ENCODE assay signal across 16 mouse cellular contexts in the genomic region with DNA sequence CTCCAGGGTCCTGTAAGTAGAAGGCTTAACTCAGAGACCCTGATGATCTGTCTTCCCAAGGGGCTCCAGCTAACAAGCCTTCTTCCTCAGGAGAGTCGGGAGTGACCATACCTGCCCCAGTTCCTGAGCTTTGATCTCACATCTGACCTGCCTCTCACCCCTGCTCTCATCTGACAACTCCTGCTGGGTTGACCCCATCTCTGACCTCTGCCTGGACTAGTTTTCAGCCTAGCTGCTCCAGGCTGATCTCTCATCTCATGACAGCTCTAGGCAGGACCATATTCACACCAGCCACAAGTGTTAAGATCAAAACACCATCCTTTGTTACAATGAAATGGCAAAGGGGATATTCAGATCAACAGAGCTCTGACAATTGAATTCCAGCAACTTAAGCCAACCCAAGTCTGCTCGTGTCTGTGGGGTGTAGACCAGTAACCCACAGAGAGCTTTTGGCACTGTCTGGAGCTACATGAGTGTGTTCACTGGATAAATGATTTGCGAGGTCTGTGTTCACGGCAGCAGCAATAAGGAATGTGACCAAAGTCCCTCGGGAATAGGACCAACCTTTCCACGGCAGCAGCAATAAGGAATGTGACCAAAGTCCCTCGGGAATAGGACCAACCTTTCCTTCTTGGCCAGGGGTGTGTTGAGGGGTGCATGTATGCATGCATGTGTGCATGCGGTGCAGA. TPM values are rescaled to one million over a fixed set of nuclear protein-coding genes. Genes with fewer than 3 reads are reported as not detected.
DNase-seq lines count a peak whose midpoint lies in the region; ATAC-seq and TF ChIP-seq lines count a peak whose summit lies in the region.
"Had no signal": no experiment of that assay in that cellular context is flagged by ENCODE, and none has a peak within 500 bp of the region (broad histone marks: within the 10 kb centered on the region; RNA-seq: fewer than 3 reads in every experiment).

No protein-coding gene starts in this region.

- ATAC-seq in liver, embryonic 12.5 days = no peak
- ATAC-seq in intestine, embryonic 15.5 days = peak; percentile 67
- ATAC-seq in kidney, embryonic 16.5 days (ENCODE audit: low FRiP score, low TSS enrichment) = peak; percentile 65
- ATAC-seq: midbrain, embryonic 16.5 days had no signal

- H3K79me2 ChIP-seq in liver, adult 2 months (ENCODE audit: control insufficient read depth, insufficient read depth, low read length) = no peaks in the 10 kb centered on the region

- TF ChIP-seq CTCF in liver, adult 2 months (IDR thresholded peaks at IDR 0.05; ENCODE audit: low read depth, low read length) = no peak

- peak overlapping the region; percentile 58 for H3K27ac ChIP-seq in liver, adult 2 months (replicated peaks; ENCODE audit: insufficient read depth, low read depth, low read length)
- no peak overlapping the region for H3K27ac ChIP-seq in liver, embryonic 12.5 days
- no peak overlapping the region for H3K27ac ChIP-seq in intestine, embryonic 15.5 days
- H3K27ac ChIP-seq in kidney, embryonic 16.5 days (ENCODE audit: low read length) = peak overlapping the region; percentile 49
- H3K27ac ChIP-seq: embryonic facial prominence, embryonic 15.5 days; hindbrain, embryonic 12.5 days had no signal

- no peak overlapping the region for H3K9ac ChIP-seq in liver, adult 2 months (ENCODE audit: low read depth, low read length)
- no peak overlapping the region for H3K9ac ChIP-seq in liver, embryonic 12.5 days
- H3K9ac ChIP-seq in intestine, embryonic 15.5 days = no peak overlapping the region
- H3K9ac ChIP-seq in kidney, embryonic 16.5 days (replicated peaks; ENCODE audit: low read length) = no peak overlapping the region
- H3K9ac ChIP-seq: embryonic facial prominence, embryonic 15.5 days; hindbrain, embryonic 12.5 days had no signal

- no peak for TF ChIP-seq POLR2A in liver, adult 2 months (IDR thresholded peaks at IDR 0.05; ENCODE audit: extremely low read depth, insufficient read depth, low read length)

- H3K4me2 ChIP-seq in liver, embryonic 12.5 days = no peak overlapping the region
- no peak overlapping the region for H3K4me2 ChIP-seq in intestine, embryonic 15.5 days (replicated peaks)
- no peak overlapping the region for H3K4me2 ChIP-seq in kidney, embryonic 16.5 days (replicated peaks; ENCODE audit: low read depth, low read length)
- H3K4me2 ChIP-seq: embryonic facial prominence, embryonic 15.5 days; hindbrain, embryonic 12.5 days had no signal

- DNase-seq in liver, adult 2 months (ENCODE audit: extremely low read depth, low read depth, low spot score) = peak; percentile 91
- DNase-seq in yolk sac, embryonic 10.5 days (ENCODE audit: low spot score) = peak; percentile 80
- DNase-seq in ovary, postnatal 36 days (ENCODE audit: low spot score) = no peak
- no peak for DNase-seq in urinary bladder, adult 2 months (ENCODE audit: low spot score)
- DNase-seq: adrenal gland, postnatal 10 days; B cell, adult 2 months; cerebellum, adult 11-12 months; cerebellum, postnatal 36 days; gastrocnemius, postnatal 14 days; thymus, postnatal 36 days had no signal

- no peaks in the 10 kb centered on the region for H3K36me3 ChIP-seq in liver, adult 2 months (ENCODE audit: control insufficient read depth, insufficient read depth, low read length)
- H3K36me3 ChIP-seq in liver, embryonic 12.5 days = no peaks in the 10 kb centered on the region
- H3K36me3 ChIP-seq in intestine, embryonic 15.5 days = no peaks in the 10 kb centered on the region
- H3K36me3 ChIP-seq in kidney, embryonic 16.5 days (ENCODE audit: insufficient read depth, low read length) = no peaks in the 10 kb centered on the region
- H3K36me3 ChIP-seq: embryonic facial prominence, embryonic 15.5 days; hindbrain, embryonic 12.5 days had no signal

- no peak overlapping the region for H3K4me3 ChIP-seq in liver, adult 2 months (ENCODE audit: insufficient read depth, low read depth, low read length)
- H3K4me3 ChIP-seq in liver, embryonic 12.5 days = no peak overlapping the region
- no peak overlapping the region for H3K4me3 ChIP-seq in intestine, embryonic 15.5 days (replicated peaks)
- H3K4me3 ChIP-seq in kidney, embryonic 16.5 days (ENCODE audit: low read length) = no peak overlapping the region
- H3K4me3 ChIP-seq: embryonic facial prominence, embryonic 15.5 days; hindbrain, embryonic 12.5 days had no signal

- H3K27me3 ChIP-seq in liver, adult 2 months (ENCODE audit: control insufficient read depth, insufficient read depth, low read length) = no peaks in the 10 kb centered on the region
- H3K27me3 ChIP-seq in liver, embryonic 12.5 days (replicated peaks) = no peaks in the 10 kb centered on the region; the same call in 1 of the 2 replicates
- H3K27me3 ChIP-seq in intestine, embryonic 15.5 days (replicated peaks) = no peaks in the 10 kb centered on the region
- no peaks in the 10 kb centered on the region for H3K27me3 ChIP-seq in kidney, embryonic 16.5 days (ENCODE audit: insufficient read depth, low read length)
- H3K27me3 ChIP-seq: embryonic facial prominence, embryonic 15.5 days; hindbrain, embryonic 12.5 days had no signal

- peaks cover 14% of the 10 kb centered on the region for H3K4me1 ChIP-seq in liver, adult 2 months (ENCODE audit: control insufficient read depth, insufficient read depth, low read length)
- peaks cover 13% of the 10 kb centered on the region for H3K4me1 ChIP-seq in liver, embryonic 12.5 days
- H3K4me1 ChIP-seq in intestine, embryonic 15.5 days (replicated peaks) = peaks cover 21% of the 10 kb centered on the region
- H3K4me1 ChIP-seq in kidney, embryonic 16.5 days (ENCODE audit: insufficient read depth, low read length) = peaks cover 45% of the 10 kb centered on the region

- 21% methylated on average over 8 of the region's 8 CpGs for WGBS in liver, adult 2 months
- WGBS in liver, embryonic 12.5 days (ENCODE audit: insufficient replicate concordance) = 54% methylated on average over 8 of the region's 8 CpGs
- WGBS in intestine, embryonic 15.5 days = 42% methylated on average over 8 of the region's 8 CpGs
- 39% methylated on average over 8 of the region's 8 CpGs for WGBS in kidney, embryonic 16.5 days

- H3K9me3 ChIP-seq in liver, embryonic 12.5 days (replicated peaks) = no peaks in the 10 kb centered on the region
- no peaks in the 10 kb centered on the region for H3K9me3 ChIP-seq in intestine, embryonic 15.5 days
- no peaks in the 10 kb centered on the region for H3K9me3 ChIP-seq in kidney, embryonic 16.5 days (ENCODE audit: low read length)
- H3K9me3 ChIP-seq: embryonic facial prominence, embryonic 15.5 days; hindbrain, embryonic 12.5 days had no signal

RNA-seq across cellular contexts. Expression of a gene that starts 5.8 kb away (rescaled TPM):
- total RNA-seq in liver, adult 2 months (2014; rRNA removed) = 7.7 and 12.6 TPM in 2 replicates
- 28.7 and 32.3 TPM in 2 replicates for polyA plus RNA-seq in liver, adult 2 months (2012; rRNA removed)
- polyA plus RNA-seq in liver, embryonic 12.5 days (2016; fragmentation: Nextera tagmentation; extraction: Ambion mirVana) = 30.9 and 33.2 TPM in 2 replicates
- 39.2 and 42.3 TPM in 2 replicates for polyA plus RNA-seq in intestine, embryonic 15.5 days (2015; fragmentation: Nextera tagmentation; extraction: Ambion mirVana)
- polyA plus RNA-seq in kidney, embryonic 16.5 days (2015; fragmentation: Nextera tagmentation; extraction: Ambion mirVana) = 19.4 and 21.4 TPM in 2 replicates
- 68.5 and 77.5 TPM in 2 replicates for polyA plus RNA-seq in urinary bladder, adult 2 months (2012; rRNA removed)

RNA-seq across cellular contexts. Expression of a gene that starts 30.3 kb away (rescaled TPM):
- 4.2 and 4.9 TPM in 2 replicates for total RNA-seq in liver, adult 2 months (2014; rRNA removed)
- polyA plus RNA-seq in liver, adult 2 months (2012; rRNA removed) = 3.1 and 5.5 TPM in 2 replicates
- 1.4 and 1.5 TPM in 2 replicates for polyA plus RNA-seq in liver, embryonic 12.5 days (2016; fragmentation: Nextera tagmentation; extraction: Ambion mirVana)
- polyA plus RNA-seq in intestine, embryonic 15.5 days (2015; fragmentation: Nextera tagmentation; extraction: Ambion mirVana) = 2.2 and 2.4 TPM in 2 replicates
- polyA plus RNA-seq in kidney, embryonic 16.5 days (2015; fragmentation: Nextera tagmentation; extraction: Ambion mirVana) = 3.5 and 4.3 TPM in 2 replicates
- 5.0 and 6.9 TPM in 2 replicates for polyA plus RNA-seq in urinary bladder, adult 2 months (2012; rRNA removed)
- total RNA-seq: gastrocnemius, postnatal 14 days had no signal

RNA-seq across cellular contexts. Expression of a gene that starts 38.8 kb away (rescaled TPM):
- 1.4 and 1.7 TPM in 2 replicates for total RNA-seq in liver, adult 2 months (2014; rRNA removed)
- 1.0 and 1.2 TPM in 2 replicates for polyA plus RNA-seq in liver, adult 2 months (2012; rRNA removed)
- 1.7 and 1.8 TPM in 2 replicates for polyA plus RNA-seq in liver, embryonic 12.5 days (2016; fragmentation: Nextera tagmentation; extraction: Ambion mirVana)
- 2.5 and 3.5 TPM in 2 replicates for polyA plus RNA-seq in intestine, embryonic 15.5 days (2015; fragmentation: Nextera tagmentation; extraction: Ambion mirVana)
- polyA plus RNA-seq in kidney, embryonic 16.5 days (2015; fragmentation: Nextera tagmentation; extraction: Ambion mirVana) = 4.8 and 6.6 TPM in 2 replicates
- 2.1 and 3.4 TPM in 2 replicates for polyA plus RNA-seq in urinary bladder, adult 2 months (2012; rRNA removed)

Comparison
In these comparisons a context has a peak if more than half of its experiments do, and no peak if none do; other contexts are left out.
1. H3K27ac ChIP-seq: peak in liver, adult 2 months (single experiment) and kidney, embryonic 16.5 days (single experiment); none in liver, embryonic 12.5 days (single experiment) and intestine, embryonic 15.5 days (single experiment).
2. DNase-seq: peak in liver, adult 2 months (single experiment) and yolk sac, embryonic 10.5 days (single experiment); none in ovary, postnatal 36 days (single experiment) and urinary bladder, adult 2 months (single experiment).